Mouse (Mus musculus) CD4-positive, CD25-positive, alpha-beta regulatory T cell (primary cell): Measurements from ENCODE around the gene Scgb1c1. TPM values are rescaled to one million over a fixed set of nuclear protein-coding genes. Genes with fewer than 3 reads are reported as not detected.

Experiments used
- polyA plus RNA-seq: library from polyadenylated mRNA; unstranded; fragments of 100-300 nt; shearing (Covaris generic); gene quantifications from one replicate; pipeline ENCODE4 v1.2.1, GENCODE M21; 2017

Scgb1c1 gene
- not detected for polyA plus RNA-seq

DNA sequence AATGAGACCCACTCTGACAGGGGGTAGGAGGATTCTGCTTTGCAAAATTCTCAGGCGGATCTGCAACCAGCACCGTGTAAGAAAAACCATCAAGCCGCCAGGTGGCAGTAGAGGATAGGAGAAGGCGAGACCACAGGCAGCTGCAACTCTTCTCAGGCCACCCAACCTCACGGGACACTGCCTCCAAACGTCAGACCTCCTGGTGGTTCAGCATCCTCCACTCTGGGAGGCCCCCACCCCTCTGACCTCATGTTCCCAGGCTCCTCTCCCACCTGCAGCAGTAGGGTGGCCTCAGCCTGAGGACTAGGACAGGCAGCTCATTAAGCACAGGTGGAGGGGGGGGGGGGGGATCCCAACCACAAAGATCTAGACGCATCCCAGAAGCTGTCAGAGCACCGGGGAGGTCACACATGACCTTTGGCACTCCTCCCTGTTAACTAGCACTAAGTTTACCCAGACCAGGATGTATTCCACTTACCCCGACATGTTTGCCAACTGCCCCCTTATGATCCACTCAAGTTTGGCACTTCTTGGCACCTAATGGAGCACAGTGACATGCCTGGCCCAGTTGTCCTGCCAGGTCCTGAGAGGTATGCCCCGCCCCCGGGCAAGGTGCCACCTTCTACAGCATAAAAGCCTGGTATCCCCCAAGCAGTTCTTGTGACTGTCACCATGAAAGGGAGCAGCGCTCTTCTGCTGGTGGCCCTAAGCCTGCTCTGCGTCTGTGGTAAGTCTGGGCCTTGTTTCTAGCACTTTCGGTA is at the start of gene Scgb1c1:
Scgb1c1 (plus strand) TSS at position 643 of the 761 bp plus-strand sequence.

DNA sequence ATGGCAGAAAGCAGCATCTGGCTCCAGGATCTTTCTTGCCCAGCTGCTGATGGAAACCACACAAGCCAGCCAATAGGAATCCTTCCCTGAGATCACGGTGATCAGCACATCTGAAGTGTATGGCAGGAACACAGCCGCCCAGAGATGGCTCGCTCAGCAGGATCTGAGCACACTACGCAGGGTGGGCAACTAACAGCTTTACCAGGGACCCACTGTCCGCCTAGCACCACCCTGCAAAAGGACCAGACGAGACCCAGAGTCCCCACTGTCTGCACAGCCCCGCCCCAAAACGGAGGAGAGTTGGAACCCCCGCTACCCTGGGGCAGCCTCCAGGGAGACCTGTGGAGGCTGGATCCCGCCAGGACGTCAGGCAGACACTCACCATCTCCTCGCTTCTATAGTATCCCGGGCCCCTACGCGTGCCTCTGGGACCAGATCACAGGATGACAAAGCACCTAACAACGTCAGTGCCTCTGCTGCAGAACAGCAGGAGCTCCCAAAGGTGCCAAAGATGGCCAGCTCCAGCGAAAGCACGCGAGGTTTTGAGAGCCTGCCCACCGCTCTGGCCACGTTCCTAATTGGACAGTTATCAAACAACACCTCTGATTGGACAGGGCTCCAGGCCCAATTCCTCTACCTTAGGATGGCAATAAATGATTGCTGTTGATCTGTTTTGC is 23.6 kb upstream of the Scgb1c1 start, which contains the start of gene Zfp941:
Zfp941 (minus strand) TSS at position 526 of the 677 bp plus-strand sequence.

DNA sequence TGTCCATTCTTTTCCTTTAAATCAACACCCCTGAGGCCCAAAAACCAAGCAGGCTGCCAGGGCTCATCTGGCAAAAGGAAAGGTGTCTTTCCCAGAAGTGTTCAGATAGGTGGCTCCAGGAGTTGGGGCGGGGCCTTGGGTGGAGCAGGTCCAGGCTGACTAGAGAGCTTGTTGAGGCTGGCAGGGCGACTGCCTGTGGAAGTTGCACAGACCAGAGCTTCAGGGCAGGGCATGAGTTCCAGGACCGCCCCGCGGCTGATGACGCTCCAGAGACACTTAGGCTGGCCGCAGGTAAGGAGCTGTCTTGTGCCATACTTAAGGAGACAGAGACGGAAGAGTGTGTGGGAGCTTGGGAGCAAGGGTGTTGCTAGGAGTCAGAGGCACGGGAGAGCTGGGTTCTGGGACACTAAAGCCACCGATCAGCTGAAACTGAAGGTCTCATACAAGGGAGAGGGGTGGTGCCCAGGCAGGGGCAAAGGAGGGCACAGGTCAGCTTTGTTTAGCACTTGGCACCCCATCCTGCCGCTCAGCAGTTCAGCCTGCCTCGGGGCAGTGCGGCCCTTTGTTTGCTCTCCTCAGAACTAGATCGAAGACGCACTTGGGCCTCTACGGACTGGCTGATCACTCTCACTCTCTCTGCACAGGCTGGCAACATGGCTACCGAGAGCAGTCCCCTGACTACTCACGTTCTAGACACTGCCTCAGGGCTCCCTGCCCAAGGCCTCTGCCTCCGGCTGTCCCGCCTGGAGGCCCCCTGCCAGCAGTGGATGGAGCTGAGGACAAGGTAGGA is 10.2 kb upstream of the Scgb1c1 start, which contains the start of gene Urah:
Urah (plus strand) TSS at position 51 of the 790 bp plus-strand sequence.

DNA sequence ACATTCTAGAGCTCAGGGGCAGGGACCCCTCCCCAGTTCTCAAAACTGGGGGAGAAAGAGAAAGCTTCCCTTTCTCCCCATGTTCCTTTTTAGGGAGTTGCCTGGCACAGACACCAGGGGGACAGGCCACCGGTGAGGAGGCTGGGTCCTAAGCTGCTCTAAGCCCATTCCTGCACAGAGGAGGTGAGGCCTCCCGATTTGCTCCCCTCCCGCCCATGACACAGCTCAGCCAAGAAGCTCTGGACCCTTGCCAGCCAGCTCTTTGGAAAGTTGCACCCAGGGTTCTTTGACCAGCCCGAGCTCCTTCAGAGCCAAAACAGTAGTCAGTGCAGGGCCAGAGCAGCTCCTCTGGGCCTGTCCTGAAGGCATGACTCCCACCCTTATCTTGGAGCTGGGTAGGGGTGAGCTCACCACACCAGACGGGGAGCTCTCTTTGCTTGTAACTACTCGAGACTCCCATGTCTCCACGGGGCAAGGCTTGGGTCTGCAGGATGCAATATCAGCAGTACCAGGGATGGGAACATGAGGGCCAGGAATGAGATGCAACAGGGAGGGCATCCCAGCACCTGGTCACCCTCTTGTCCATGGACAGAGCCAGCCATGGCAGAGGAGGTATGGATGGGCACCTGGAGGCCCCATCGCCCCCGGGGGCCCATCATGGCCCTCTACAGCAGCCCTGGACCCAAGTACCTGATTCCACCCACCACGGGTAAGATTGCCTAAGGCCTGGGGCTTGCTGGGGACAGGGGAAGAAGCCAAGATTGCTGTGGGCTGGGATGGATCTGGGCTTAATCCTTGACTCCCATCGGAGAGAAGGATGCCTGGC is 2.6 kb downstream of the Scgb1c1 start, which contains the start of gene Odf3:
Odf3 (plus strand) TSS at position 51 of the 826 bp plus-strand sequence.

DNA sequence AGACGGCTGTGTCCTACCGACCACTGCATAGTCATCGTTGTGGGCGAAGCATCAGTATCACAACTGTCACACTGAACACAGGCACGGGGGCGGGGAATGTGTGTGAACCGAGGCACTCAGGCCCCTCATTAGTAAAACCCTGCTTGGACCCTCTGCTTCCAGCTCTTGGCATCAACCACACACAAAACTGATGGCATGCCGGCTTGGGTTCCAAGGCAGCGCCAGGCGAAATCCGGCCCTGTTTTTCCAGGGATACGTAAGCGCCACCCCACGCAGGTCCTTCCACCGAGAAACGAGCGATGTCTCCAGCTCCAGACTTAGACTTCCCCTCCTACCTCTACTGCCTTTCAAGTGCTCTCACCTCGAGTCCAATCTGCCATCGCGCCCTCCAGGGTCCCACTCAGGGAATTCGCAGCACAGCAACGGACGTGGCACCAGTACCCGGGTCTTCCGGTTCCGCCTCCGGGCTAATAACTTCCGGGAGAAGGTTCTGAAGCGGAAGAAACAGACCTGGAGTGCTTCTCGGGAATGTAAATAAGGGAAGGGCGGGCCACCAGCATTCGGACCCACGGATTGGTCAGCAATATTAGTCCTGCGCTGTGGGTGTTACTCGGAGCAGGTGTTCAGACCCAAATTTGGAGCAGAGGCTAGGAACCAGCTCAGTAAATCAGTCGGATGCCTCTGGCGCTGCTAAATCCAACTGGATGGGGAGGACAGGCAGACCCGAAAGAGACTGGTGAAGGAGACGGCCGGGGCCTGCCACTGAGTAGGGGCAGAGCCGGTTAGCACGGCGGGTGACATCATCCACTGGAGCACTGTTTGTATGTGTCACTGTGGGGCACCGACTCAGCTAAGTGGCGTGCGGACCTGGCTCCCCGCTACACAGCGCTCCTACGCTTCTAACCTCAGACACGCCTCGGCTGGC is 10.8 kb downstream of the Scgb1c1 start, which contains the start of gene Gm45785:
Gm45785 (minus strand) TSS at position 472 of the 925 bp plus-strand sequence.

DNA sequence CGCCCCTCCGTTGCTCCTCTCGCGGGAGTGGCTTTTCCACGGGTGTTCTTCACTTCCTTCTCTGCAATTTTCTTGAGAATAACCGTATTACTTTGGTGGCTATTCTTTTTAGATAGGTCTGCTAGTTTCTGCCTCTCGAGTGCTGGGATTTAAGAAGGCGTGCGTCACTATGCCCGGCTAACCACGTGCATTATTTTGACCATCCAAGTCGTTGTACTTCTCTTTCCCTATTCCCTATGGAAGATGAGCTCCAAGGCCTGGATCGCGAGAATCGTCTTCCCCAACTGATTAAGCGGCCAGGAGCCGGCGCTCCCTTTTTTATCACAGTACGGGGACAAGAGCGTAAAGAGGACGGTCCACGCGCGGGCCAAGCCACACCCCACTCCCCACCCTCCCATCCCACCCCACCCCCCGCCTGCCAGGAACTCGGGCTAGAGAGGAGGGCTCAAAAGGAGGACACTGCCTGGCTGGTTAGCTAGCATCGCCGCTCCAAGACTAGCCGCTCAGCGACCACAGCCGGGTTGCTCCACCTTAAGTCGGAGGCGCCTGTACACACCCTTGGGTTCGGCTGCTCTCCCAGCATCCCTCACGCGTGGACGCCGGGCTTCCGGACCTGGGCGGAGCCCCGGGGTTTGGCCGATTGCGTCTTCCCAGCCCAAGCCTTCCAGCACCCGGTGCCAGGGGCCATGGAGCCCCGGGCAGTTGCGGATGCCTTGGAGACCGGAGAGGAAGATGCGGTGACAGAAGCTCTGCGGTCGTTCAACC is 11.6 kb downstream of the Scgb1c1 start, which contains the start of gene Ric8a:
Ric8a (plus strand) TSS at position 173 of the 765 bp plus-strand sequence.

DNA sequence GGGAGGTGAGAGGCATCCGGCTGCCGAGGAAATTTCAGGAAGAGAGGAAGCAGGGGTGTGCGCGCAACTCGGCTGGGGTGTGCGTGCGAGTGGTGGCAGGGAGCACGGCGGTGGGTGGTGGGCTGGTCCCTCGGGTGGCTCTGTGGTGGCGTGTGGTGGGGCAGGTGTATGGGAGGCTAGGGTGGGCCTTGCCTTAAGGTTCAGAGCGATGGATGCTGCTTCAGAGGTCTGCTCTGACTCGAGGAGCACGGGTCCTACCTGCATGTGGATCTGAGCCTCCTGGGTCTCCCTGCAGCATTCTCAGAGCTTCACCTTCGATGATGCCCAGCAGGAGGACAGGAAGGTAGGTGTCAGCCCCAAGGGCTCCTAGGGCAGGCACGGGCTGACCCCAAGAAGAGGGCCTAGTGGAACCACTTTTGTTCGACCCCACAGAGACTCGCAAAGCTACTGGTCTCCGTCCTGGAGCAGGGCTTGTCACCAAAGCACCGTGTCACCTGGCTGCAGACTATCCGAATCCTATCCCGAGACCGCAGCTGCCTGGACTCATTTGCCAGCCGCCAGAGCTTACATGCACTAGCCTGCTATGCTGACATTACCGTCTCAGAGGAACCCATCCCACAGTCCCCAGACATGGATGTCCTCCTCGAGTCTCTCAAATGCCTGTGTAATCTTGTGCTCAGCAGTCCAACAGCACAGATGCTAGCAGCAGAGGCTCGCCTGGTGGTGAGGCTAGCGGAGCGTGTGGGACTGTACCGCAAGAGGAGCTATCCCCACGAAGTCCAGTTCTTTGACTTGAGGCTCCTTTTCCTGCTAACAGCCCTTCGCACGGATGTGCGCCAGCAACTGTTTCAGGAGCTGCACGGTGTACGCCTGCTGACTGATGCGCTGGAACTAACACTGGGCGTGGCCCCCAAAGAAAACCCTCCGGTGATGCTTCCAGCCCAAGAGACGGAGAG is 12.5 kb downstream of the Scgb1c1 start, which contains the start of gene Bet1l:
Bet1l (minus strand) TSS at position 28 of the 956 bp plus-strand sequence.

DNA sequence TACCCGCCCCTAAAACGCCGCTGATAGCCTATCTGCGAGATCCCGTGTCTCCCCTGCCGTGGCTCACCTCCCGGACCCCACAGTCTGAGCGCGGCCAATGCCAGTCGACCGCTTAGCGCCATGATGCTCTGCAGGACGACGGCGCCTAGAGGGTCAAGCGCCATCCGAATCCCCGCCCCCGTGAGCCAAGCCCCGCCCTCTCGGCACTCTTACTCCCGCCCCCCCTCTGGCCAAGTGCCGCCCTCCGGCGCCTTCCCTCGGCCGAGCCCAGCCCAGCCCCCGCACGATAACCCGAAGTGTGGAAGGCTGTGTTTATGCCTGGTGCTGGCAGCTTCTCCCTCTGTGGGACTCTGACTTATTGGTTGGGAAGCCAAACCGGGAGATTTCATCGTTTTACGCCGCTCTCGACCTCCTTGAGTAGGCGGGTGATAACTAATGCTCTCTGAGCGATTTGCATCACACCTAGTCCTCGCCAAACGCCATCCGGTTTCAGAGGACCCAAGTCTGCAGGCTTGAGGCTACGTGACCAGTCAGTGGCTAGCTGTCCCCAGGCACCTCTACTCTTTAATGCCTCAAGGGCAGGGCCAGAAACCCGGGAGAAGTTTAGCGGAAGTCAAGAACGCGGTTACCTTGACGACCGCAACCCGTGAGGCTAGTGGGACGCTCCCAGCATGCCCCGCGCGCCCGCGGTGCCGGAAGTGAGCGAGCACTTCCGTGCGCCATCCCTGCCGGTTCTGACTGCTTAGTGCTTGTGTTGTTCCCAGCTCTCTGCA is 36.5 kb downstream of the Scgb1c1 start, which contains the start of the genes Psmd13 and Sirt3:
Psmd13 (plus strand) TSS at position 273 of the 773 bp plus-strand sequence.
Sirt3 (minus strand) TSS at position 614 of the 773 bp plus-strand sequence.

Other genes with a start within 250 kb of the Scgb1c1 start
- 0.04 TPM for gene Olfr46, start 244.3 kb upstream of the Scgb1c1 start, polyA plus RNA-seq
- not detected for gene Olfr61, start 216.6 kb upstream of the Scgb1c1 start, polyA plus RNA-seq
- not detected for gene Olfr53, start 199.1 kb upstream of the Scgb1c1 start, polyA plus RNA-seq
- gene Olfr539, start 185.6 kb upstream of the Scgb1c1 start, polyA plus RNA-seq, result 0.05 TPM
- 0.07 TPM for gene Olfr45, start 163.6 kb upstream of the Scgb1c1 start, polyA plus RNA-seq
- gene Olfr541, start 148.3 kb upstream of the Scgb1c1 start, polyA plus RNA-seq, result not detected
- not detected for gene Cyp2e1, start 81.8 kb upstream of the Scgb1c1 start, polyA plus RNA-seq
- gene Syce1, start 57.7 kb upstream of the Scgb1c1 start, polyA plus RNA-seq, result 0.84 TPM
- 0.20 TPM for gene Zfp941, start 23.4 kb upstream of the Scgb1c1 start, polyA plus RNA-seq
- not detected for gene Urah, start 10.5 kb upstream of the Scgb1c1 start, polyA plus RNA-seq
- gene Odf3, start 2.3 kb downstream of the Scgb1c1 start, polyA plus RNA-seq, result 0.16 TPM
- not detected for gene Gm45785, start 10.8 kb downstream of the Scgb1c1 start, polyA plus RNA-seq
- gene Ric8a, start 11.4 kb downstream of the Scgb1c1 start, polyA plus RNA-seq, result 134 TPM
- 43.1 TPM for gene Bet1l, start 12.0 kb downstream of the Scgb1c1 start, polyA plus RNA-seq
- 199 TPM for gene Psmd13, start 36.4 kb downstream of the Scgb1c1 start, polyA plus RNA-seq
- 8.4 TPM for gene Sirt3, start 36.8 kb downstream of the Scgb1c1 start, polyA plus RNA-seq
- not detected for gene Cox8b, start 54.9 kb downstream of the Scgb1c1 start, polyA plus RNA-seq
- gene Nlrp6, start 75.4 kb downstream of the Scgb1c1 start, polyA plus RNA-seq, result not detected
- gene Pgghg, start 95.8 kb downstream of the Scgb1c1 start, polyA plus RNA-seq, result 34.4 TPM
- gene Ifitm5, start 104.7 kb downstream of the Scgb1c1 start, polyA plus RNA-seq, result 0.48 TPM
- gene Gm45717, start 110.4 kb downstream of the Scgb1c1 start, polyA plus RNA-seq, result not detected
- gene Ifitm2, start 110.4 kb downstream of the Scgb1c1 start, polyA plus RNA-seq, result 16.6 TPM
- gene Ifitm1, start 121.7 kb downstream of the Scgb1c1 start, polyA plus RNA-seq, result not detected
- 8.0 TPM for gene Ifitm3, start 165.2 kb downstream of the Scgb1c1 start, polyA plus RNA-seq
- gene Ifitm6, start 172.4 kb downstream of the Scgb1c1 start, polyA plus RNA-seq, result 0.28 TPM
- not detected for gene Gm17387, start 183.6 kb downstream of the Scgb1c1 start, polyA plus RNA-seq
- gene B4galnt4, start 215.6 kb downstream of the Scgb1c1 start, polyA plus RNA-seq, result 10.0 TPM
- gene Pkp3, start 232.7 kb downstream of the Scgb1c1 start, polyA plus RNA-seq, result 286 TPM